Mouse (Mus musculus) mouse embryonic stem cell (cell line): ENCODE measurements at regions not wholly inside any gene's neighbourhood (a gene's known extent, or its start where the extent isn't known, plus 50 kb on each side); places are given as distances from the start of the nearest gene placed in this dataset.

Source experiments
- in situ Hi-C, 2 experiments: fragments of 300-500 bp; cut with MboI; formaldehyde crosslinking; loops; 1 replicate in 1 of 2; 3 replicates in 1 of 2; pipeline ENCODE4 v1.14.3; 2019 to 2020; ENCODE audit warnings: low sequenced_read_pairs in 2 of 2, low pct_unique_long_range_greater_than_20kb in 1 of 2, mixed read lengths in 1 of 2; ENCODE audit not compliant: unreplicated experiment in 1 of 2

DNA sequence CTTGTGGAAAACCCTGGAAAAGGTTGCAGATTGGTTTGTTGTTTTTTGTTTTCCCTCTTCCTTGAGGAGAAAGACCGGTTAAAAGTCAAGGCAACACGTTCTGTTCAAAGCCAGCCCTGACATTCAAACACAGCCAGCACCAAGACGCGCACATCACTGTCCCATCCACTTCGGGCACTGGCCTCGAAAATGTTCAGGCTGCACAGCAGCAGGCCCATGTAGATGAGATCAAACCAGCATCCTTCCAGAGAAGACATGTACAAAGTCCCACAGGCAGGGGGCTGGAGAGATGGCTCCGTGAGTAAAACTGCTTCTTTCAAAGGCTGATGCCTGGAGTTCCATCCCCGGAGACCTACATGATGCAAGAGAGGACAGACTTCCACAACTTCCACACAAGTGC is 68.4 kb upstream of the Ak4 start:
- in situ Hi-C loops, result loop anchor here in 1 of 2 experiments (25.0 kb wide), 1 partner anchor 537 kb away; the partner anchor contains the start of gene C130073F10Rik

DNA sequence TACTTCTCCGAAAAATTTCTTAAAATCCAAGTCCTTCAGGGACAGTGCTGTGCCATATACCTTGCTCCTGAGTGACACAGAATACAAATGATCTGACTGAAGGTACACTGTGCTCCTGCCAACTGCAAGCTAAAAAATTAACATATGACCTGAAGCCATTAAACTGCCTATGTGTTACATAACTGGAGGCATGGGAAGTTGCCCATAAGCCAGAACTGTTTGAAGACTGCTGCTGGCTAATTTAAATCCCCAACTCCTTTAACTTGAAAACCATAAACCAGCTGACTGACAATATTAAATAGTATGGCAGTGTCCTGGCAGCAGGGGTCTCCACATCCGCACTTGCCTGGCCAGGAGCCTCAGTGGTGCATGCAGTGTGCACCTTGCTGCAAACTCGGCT is 68.9 kb upstream of the Ak4 start:
- in situ Hi-C loops, result loop anchor here in 1 of 2 experiments (25.0 kb wide), 1 partner anchor 537 kb away; the partner anchor contains the start of gene C130073F10Rik

DNA sequence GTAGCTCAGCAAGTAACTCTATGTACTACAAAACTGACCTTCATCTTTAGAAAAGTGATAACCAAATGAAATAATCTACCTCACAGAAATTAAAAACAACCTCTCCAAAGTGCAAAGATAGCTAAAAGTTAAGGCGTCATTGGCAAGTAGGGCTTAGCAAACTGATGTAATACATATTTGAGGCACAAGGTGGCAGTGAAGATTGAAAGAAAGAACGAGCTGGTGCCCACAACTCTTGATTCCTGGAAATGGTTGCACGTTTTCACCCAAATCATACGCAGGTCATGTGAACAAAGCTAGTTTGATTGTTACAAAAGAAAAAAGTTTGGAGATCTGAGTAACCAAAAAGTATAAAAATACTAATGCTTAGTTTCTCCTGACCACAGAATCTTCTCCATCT is 69.7 kb upstream of the Ak4 start:
- in situ Hi-C loops, result no loop called here

DNA sequence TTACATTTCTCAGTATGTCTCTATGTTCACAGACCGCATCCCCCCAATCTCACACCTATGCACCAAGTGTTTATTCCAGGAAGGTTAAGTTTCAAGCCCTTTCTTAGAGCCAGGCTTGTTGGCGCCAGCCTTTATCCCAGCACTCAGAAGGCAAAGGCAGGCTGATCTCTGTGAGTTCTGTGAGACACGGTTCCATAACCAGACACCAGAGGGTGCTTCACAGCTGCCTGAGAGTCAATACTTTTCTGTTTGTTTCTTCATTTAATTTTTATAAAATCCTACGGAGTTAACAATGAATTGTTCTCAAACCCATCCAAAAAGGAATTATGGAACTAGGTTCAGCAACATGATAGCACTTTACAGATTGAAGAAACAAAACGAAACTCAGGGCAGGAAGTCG is 71.8 kb upstream of the Ak4 start:
- in situ Hi-C loops, result no loop called here

DNA sequence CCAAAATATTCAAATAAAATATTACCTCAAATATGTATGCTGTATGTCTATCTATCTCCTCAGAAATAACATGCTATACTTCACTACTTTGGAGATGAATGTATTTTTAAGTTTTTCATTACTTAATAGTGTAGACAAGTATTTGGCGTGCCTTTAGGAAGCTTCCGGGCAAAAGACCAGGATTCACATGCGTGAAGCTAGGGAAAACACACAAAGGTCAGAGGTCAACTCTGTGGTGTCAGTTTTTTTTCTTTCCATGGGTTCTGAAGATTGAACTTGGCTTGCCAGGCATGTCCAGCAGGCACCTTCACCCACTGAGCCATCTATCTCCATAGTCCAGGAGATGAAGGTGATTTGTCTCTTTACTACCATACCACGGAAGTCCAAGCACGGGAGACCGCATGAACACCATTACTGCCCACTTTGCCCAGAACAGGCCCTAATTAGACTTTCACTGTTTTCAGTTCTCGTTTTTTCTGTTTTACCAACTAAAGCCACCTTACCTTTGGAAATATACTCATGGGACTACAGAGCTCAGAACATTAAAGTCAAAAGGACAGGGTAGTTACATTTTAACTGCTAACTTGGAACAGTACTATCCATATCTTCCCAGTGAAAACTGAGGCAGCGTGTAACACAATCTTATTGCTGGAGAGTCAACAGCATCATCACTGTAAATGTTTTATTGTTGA is 76.9 kb upstream of the Ak4 start:
- in situ Hi-C loops, result no loop called here

DNA sequence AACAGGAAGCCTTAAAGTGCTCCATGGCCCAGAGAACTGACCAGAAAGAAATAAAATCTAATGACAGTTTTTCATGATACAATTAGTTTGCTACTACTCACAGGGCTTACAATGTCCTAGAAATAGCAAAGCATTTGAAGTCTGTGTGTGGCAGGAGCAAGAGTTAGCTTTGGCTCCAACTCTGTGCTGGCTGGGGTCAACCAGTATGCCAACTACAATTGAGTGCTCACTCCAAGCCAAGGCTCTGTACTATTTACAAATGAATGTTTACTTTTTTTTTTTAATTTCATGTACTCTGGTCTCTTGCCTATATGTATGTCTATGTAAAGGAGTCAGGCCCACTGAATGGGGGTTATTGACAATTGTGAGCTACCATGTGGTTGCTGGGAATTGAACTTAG is 75.7 kb upstream of the Jak1 start:
- in situ Hi-C loops, result no loop called here

DNA sequence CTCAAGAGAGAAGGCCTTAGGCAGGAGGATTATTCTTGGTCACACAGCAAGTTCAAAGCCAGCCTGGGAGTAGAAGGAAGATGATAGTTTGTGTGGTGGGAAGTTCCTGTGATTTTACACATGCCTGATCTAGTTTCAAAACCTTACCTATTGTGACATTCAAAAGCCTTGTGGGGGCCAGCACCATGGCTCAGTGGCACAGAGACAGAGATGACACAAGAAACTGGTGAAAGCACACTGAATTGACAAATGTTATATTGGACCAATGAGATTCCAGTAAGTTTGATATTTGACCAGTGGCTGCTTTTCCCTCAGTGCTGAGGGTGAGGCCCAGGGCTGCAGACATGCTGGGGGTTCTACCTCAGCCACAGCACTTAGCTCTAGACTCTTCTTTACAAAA is 73.1 kb upstream of the Jak1 start:
- in situ Hi-C loops, result no loop called here

DNA sequence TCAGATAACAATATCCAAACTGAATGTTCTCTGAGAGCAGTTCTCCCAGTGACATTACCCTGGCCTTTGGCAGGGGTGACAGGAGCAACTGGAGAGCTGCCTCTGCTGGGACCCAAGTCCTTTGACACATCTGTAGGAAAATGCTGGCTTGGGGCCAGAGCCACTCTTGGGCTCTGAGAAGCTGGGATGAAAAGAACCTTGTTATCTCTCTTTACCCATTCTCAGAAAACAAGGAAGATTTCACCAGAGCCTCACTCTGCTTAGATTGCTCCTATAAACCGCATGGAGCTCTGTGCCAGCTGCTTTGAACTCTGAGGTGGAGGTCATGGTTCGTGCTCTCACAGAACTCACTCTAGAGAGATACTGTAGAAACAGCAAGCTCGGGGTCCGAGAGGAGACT is 71.7 kb upstream of the Jak1 start:
- in situ Hi-C loops, result no loop called here

DNA sequence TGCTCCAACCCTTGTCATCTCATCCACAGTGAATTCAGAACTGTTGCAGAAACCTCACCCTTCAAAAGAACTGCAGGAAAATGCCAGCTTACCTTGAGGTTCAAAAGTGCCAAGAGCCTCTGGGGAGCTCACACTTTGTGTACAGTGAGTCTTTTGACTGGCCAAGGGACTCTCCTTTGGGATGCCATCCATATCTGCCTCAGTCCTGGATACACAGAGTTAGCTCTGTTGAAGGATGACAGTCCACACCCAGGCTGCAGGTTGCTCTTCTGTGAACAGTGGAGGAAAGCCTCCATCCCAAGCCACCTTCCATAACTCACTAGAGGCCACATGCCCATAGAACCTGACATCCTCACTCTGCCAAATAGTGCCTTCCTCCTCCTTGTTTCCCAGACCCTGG is 71.3 kb upstream of the Jak1 start:
- in situ Hi-C loops, result no loop called here

DNA sequence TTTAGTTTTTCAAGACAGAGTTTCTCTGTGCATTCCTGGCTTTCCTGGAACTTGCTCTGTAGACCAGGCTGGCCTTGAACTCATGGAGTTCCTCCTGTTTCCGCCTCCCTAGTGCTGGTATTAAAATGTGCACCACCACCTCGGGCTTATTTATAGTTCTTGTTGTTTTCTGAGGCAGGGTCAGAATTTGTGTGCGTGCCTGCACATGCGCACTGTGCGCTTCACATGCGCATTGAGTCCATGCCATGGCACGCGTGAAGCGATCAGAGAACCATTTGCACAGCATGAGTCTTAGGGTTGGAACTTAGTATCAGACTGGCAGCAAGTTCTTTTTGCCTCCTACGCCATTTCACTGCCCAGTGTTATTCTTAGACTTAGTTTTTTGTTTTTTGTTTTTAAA is 68.8 kb upstream of the Jak1 start:
- in situ Hi-C loops, result no loop called here

DNA sequence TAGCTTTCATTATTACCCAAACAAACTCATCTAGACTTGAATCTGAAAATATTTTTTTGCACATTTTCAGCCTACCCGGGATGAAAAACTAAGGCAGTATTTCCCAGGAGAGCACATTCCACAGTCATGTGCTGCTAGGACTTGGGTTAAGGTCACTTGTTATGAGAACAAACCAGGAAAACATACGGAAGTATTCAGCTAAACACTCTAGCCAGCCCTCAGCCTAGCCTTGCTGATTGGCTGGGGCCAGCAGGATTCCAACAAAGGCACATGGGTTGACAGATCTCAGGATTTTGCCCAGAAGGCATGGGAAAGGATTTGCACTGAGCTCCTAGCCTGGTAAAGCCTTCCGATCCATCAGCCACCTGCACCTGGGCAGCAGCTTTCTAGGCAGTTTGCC is 68.0 kb upstream of the Jak1 start:
- in situ Hi-C loops, result no loop called here

DNA sequence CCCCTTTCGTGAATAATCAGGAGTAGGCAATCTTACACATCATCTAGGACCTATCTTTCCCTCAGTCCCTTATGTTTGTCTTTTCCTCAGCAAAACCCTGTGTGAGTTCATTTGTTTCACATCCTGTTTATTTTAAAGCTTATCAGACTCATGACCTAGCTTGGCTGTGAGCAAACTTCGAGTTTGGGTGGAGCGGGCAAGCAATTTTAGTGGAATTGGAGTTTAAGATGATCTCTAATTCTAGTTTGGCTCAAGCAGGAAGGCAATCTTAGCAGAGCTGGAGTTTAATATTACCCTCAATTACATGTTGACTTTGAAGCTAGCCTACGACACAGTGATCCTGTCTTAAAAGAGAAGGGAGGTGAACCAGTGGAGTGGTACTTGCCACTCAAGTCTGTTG is 66.1 kb upstream of the Jak1 start:
- in situ Hi-C loops, result no loop called here

DNA sequence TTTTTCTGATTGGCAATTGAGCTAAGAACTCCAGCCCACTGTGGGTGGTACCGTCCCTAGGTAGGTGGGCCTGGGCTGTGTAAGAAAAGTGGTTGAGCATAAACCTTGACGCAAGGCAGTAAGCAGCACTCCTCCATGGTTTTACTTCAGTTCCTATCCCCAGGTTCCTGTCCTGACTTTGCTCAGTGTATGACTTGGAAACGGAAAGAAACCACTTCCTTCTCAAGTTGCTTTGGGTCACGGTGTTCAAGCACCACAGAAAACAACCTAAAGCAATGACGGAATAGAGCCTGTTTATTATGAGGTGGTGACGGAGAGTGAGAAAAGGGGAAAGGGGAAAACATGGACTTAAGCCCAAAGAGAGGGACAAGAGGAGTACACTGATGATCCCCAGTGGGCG is 64.0 kb upstream of the Jak1 start:
- in situ Hi-C loops, result no loop called here

DNA sequence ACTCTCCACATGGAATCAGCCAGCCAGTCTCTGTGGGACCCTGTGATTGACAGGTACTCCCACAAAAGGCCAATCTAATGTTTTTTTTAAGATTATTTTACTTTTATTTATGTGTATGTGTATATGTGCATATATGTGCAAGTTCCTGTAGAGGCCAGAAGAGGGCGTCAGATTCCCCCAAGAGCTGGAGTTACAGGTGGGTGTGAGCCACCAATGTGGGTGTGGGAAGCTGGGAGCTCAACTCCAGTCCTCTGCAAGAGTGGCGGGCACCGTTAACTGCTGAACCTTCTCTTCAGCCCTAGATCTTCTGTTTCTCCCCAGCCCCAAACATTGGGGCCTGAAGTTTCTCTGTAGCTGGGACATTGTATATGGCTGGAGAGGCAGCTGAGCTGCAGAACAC is 61.0 kb upstream of the Jak1 start:
- in situ Hi-C loops, result no loop called here

DNA sequence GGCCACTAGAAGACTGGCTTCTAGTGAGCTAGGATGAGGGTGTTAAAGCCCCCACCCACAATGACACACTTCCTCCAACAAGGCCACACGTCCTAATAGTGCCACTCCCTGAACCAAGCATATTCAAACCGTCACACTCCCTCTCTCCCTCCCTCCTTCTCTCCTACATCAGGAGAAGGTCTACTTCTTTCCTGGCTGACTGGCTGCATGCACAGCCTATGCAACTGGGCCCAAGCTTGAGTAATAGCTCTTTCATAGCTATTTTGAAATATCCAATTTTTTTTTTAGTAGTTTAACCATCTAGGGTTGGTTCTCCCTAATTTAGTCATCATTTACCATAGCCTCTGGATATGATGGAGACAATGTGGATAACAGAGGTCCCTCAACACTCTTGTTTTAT is 56.6 kb upstream of the Jak1 start:
- in situ Hi-C loops, result no loop called here

DNA sequence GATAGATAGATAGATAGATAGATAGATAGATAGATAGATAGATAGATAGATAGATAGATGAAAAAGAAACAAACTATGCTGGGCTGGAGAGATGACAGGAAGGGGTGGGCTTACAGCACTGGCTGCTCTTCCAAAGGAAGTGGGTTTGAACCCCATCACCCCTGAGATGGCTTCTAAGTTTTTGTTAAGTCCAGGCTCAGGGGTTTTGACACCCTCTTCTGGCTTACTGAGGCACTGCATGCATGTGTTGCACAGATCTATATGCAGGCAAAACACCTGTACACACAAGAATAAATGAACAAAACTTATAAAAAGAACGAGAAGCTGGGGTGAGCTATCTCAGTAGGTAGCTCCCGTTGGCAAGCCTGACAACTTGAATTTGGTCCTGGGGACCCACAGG is 55.5 kb upstream of the Jak1 start:
- in situ Hi-C loops, result no loop called here

DNA sequence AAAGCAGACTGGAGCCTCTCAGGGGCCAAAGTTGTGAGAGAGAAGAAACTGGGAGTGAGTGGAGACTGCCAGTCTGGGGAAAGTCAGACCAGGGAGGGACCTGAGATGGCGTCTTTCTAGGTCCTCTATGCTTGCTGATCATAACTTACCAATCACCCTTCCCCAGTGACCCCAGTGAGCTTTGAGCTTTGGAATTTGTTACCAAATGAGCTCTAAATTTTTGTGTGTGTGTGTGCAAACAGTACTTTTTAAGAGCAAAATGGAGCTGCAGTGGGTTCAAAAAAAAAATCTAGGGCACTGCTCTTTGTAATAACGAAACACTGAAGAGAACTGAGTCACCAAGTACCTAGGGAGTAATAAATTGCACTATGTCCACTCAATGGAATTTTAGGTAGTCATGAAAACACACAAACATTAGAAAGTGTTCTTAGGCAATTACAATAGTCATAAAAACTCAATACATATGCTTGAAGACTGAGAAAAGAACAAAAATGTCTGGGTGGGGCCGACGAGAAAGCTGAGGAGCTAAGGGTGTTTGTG is 54.7 kb upstream of the Jak1 start:
- in situ Hi-C loops, result loop anchor here in 1 of 2 experiments (5.0 kb wide), 1 partner anchor 152 kb away; no protein-coding TSS in a partner anchor

DNA sequence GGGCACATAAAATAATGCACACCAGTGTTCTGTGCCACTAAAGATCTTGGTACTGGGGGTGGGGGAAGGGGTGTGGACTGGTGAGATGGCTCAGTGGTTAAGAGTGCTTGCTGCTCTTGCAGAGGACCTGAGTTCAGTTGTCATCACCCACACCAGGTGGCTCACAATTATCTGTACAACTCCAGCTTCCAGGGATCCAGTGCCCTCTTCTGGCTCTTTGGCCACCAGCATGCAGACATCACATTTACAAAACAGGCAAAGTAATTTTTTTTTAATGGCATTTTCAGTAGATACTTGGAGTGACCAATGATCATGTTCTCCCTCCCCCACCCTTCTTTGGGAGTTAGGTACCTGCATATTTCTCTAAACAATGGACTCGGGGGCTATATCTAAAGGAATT is 53.8 kb upstream of the Jak1 start:
- in situ Hi-C loops, result loop anchor here in 1 of 2 experiments (5.0 kb wide), 1 partner anchor 152 kb away; no protein-coding TSS in a partner anchor

DNA sequence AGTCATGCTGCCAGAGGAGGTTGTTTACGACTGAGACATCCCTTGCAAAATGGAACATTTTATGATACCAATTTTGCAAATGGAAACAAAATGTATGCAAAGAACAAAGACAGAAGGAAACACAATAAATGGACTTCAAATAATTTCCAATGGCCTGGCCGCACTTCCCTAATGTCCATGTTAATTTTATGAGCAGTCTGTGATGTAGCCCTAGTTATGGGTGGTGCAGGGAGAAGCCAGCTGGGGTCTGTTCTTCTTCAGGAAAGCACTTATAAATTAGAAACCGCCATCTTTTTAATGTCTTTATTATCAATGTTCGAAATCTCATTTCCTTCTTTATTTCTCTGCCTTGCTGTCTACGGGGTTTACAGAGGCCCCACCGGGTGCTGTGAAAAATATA is 51.0 kb upstream of the Jak1 start:
- in situ Hi-C loops, result loop anchor here in 1 of 2 experiments (5.0 kb wide), 1 partner anchor 149 kb away; no protein-coding TSS in a partner anchor
